Mouse (Mus musculus) thymus, postnatal 14 days (tissue): ENCODE data around the gene Gm6509.
"Not testable (repeated sequence)": the region's sequence is repeated elsewhere in the genome, so short reads cannot be mapped to it uniquely, and the experiment has no call there.

ENCODE experiments used
- DNase-seq: peaks from one replicate; pipeline ENCODE4 v3.0.0; 2021

The Gm6509 gene

DNA sequence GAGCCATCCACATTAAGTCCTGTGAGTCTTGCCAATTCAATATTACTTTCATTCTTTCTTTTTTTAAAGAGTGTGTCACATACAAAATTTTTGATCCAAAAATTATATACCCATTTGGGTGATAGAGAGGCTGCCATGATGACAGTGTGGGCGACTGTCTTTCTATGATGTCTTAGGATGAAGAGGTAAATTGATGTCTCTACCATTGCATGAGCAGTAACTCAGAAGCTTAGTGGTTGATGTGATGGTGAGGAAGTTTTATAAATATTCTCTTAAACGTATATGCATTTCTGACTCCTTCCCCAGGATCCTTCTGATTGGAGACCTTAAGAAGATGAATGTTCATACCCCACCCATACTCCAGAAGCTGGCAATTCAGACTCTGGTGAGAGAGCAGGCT, at the start of gene Gm6509:
Gm6509 (plus strand) TSS at position 301 of the 400 bp plus-strand sequence.
- not testable (repeated sequence) for DNase-seq

DNA sequence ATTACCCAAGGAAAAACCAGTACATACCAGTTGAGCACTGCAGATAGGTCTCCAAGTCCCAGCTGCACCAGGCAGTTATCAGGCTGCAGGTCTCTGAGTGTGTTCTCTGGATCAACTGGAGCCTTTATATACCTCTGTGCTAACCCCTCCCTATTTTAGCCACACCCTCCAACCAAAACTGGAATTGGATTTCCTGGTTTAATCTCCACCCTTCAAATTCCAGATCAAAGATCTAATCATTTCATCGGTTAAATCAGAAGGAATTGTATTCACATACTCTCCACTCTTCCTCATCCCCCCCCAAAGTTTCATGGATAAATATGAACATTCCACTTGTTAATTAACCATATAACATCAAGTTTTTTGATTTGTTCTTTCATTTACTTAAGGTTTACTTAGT, 7.5 kb upstream of the Gm6509 start, which contains the start of gene Gm3147:
Gm3147 (minus strand) TSS at position 101 of the 400 bp plus-strand sequence.
- DNase-seq, result not testable (repeated sequence)

- not testable (repeated sequence) for DNase-seq
These were observed 24.3 kb downstream of the Gm6509 start, which contains the start of gene Gm6205 for GRCm38 (mm10) chr5:94648082-94648481. Gene Gm6205 (plus strand): TSS chr5:94648382.
